Mouse (Mus musculus) midbrain, embryonic 12.5 days (tissue): Measurements from ENCODE around the gene Unc5a. TPM values are rescaled to one million over a fixed set of nuclear protein-coding genes. Genes with fewer than 3 reads are reported as not detected.

ENCODE experiments used
- ATAC-seq: fragments of 200-750 bp; cut with Nextera tagmentation; 2 replicates; pipeline ENCODE4 v1.8.0; 2017; ENCODE audit warnings: low read depth, moderate TSS enrichment, moderate library complexity; ENCODE audit not compliant: low FRiP score
- H3K27ac ChIP-seq: fragments of 300-500 bp; sonication (generic); replicated peaks from 2 replicates; pipeline ENCODE4 v1.5.1; 2016; ENCODE audit warnings: mild to moderate bottlenecking
- H3K27me3 ChIP-seq: fragments of 300-500 bp; sonication (generic); 2 replicates; pipeline ENCODE4 v1.6.1; 2016; ENCODE audit warnings: mild to moderate bottlenecking
- H3K36me3 ChIP-seq: fragments of 300-500 bp; sonication (generic); 2 replicates; pipeline ENCODE4 v1.6.1; 2016
- H3K4me1 ChIP-seq: fragments of 300-500 bp; sonication (generic); 2 replicates; pipeline ENCODE4 v1.6.1; 2016
- H3K4me2 ChIP-seq: fragments of 300-500 bp; sonication (generic); replicated peaks from 2 replicates; pipeline ENCODE4 v1.6.1; 2016; ENCODE audit warnings: mild to moderate bottlenecking, moderate library complexity
- H3K4me3 ChIP-seq: fragments of 300-500 bp; sonication (generic); 2 replicates; pipeline ENCODE4 v1.5.1; 2016; ENCODE audit warnings: mild to moderate bottlenecking
- H3K9ac ChIP-seq: fragments of 300-500 bp; sonication (generic); replicated peaks from 2 replicates; pipeline ENCODE4 v1.6.1; 2016; ENCODE audit warnings: mild to moderate bottlenecking, moderate library complexity
- H3K9me3 ChIP-seq: fragments of 300-500 bp; sonication (generic); 2 replicates; pipeline ENCODE4 v1.6.1; 2016; ENCODE audit warnings: mild to moderate bottlenecking
- WGBS: fragments of 180-500 bp; shearing (Covaris S2); methylation state at CpG from one replicate; pipeline ENCODE4 v1.1.7; 2016; 5-methylcytosine and 5-hydroxymethylcytosine counted together
- polyA plus RNA-seq: library from polyadenylated mRNA; unstranded; fragments of >200 nt; fragmentation: Nextera tagmentation; extraction: Ambion mirVana; gene quantifications from 2 replicates; pipeline ENCODE4 v1.2.1, GENCODE M21; 2016

Gene Unc5a
- polyA plus RNA-seq, 1 experiment from 2014 or later: 2.6 TPM

- Histone ChIP-seq H3K4me3 (no peak overlapping the region), H3K9ac (peak overlapping the region; percentile 31; the same call in 1 of the 2 replicates), H3K9me3 (no peaks in the 10 kb centered on the region), H3K4me1 (peaks cover 21% of the 10 kb centered on the region), H3K27ac (peak overlapping the region; percentile 27; the same call in 1 of the 2 replicates), H3K4me2 (no peak overlapping the region), H3K27me3 (peaks cover 90% of the 10 kb centered on the region), H3K36me3 (no peaks in the 10 kb centered on the region)
- ATAC-seq: no peak
- 49% methylated on average over 15 of the region's 15 CpGs for WGBS
These were observed 10.0 kb downstream of the Unc5a start for GRCm38 (mm10) chr13:54959059-54959701.

- Histone ChIP-seq H3K27me3 (peaks cover 90% of the 10 kb centered on the region), H3K27ac (0 out of 2 replicates have a peak overlapping the region, but pooled peaks have one; percentile 27), H3K9ac (no peak overlapping the region), H3K4me3 (no peak overlapping the region), H3K4me1 (peaks cover 21% of the 10 kb centered on the region), H3K4me2 (no peak overlapping the region), H3K36me3 (no peaks in the 10 kb centered on the region), H3K9me3 (no peaks in the 10 kb centered on the region)
- no peak for ATAC-seq
- 49% methylated on average over 6 of the region's 6 CpGs for WGBS
These were observed 10.6 kb downstream of the Unc5a start for GRCm38 (mm10) chr13:54959842-54960241.

GRCm38 (mm10) chr13:54960491-54960890 lies 11.3 kb downstream of the Unc5a start:
- peaks cover 21% of the 10 kb centered on the region for H3K4me1 ChIP-seq
- WGBS: 80% methylated on average over 3 of the region's 3 CpGs
- ATAC-seq: no peak
- H3K9me3 ChIP-seq: no peaks in the 10 kb centered on the region
- H3K4me2 ChIP-seq: no peak overlapping the region
- no peak overlapping the region for H3K27ac ChIP-seq
- peaks cover 90% of the 10 kb centered on the region for H3K27me3 ChIP-seq
- H3K4me3 ChIP-seq: no peak overlapping the region
- H3K9ac ChIP-seq: no peak overlapping the region
- no peaks in the 10 kb centered on the region for H3K36me3 ChIP-seq

GRCm38 (mm10) chr13:54965256-54965655 lies 16.0 kb downstream of the Unc5a start:
- Histone ChIP-seq H3K4me1 (peaks cover 27% of the 10 kb centered on the region), H3K4me3 (no peak overlapping the region), H3K36me3 (no peaks in the 10 kb centered on the region), H3K27ac (no peak overlapping the region), H3K9me3 (no peaks in the 10 kb centered on the region), H3K9ac (no peak overlapping the region), H3K27me3 (peaks cover 96% of the 10 kb centered on the region), H3K4me2 (no peak overlapping the region)
- ATAC-seq: no peak
- 88% methylated on average over 6 of the region's 6 CpGs for WGBS

- Histone ChIP-seq H3K36me3 (no peaks in the 10 kb centered on the region), H3K4me3 (no peak overlapping the region), H3K4me2 (no peak overlapping the region), H3K9me3 (no peaks in the 10 kb centered on the region), H3K9ac (0 out of 2 replicates have a peak overlapping the region, but pooled peaks have one; percentile 2), H3K27ac (peak overlapping the region; percentile 68), H3K4me1 (peaks cover 26% of the 10 kb centered on the region), H3K27me3 (peaks cover 97% of the 10 kb centered on the region)
- ATAC-seq: no peak
- WGBS: 43% methylated on average over 11 of the region's 11 CpGs
These were observed 18.3 kb downstream of the Unc5a start for GRCm38 (mm10) chr13:54967501-54967900.

GRCm38 (mm10) chr13:54968636-54969035 lies 19.4 kb downstream of the Unc5a start:
- H3K9ac ChIP-seq: no peak overlapping the region; the same call in 1 of the 2 replicates
- H3K36me3 ChIP-seq: no peaks in the 10 kb centered on the region
- no peak overlapping the region for H3K4me2 ChIP-seq
- 73% methylated on average over 5 of the region's 5 CpGs for WGBS
- no peaks in the 10 kb centered on the region for H3K9me3 ChIP-seq
- H3K4me3 ChIP-seq: no peak overlapping the region
- peaks cover 90% of the 10 kb centered on the region for H3K27me3 ChIP-seq
- no peak for ATAC-seq
- H3K27ac ChIP-seq: no peak overlapping the region
- peaks cover 21% of the 10 kb centered on the region for H3K4me1 ChIP-seq

- Histone ChIP-seq H3K4me2 (no peak overlapping the region), H3K27ac (no peak overlapping the region), H3K36me3 (no peaks in the 10 kb centered on the region), H3K9me3 (no peaks in the 10 kb centered on the region), H3K4me3 (no peak overlapping the region), H3K9ac (no peak overlapping the region), H3K4me1 (peaks cover 20% of the 10 kb centered on the region), H3K27me3 (peaks cover 82% of the 10 kb centered on the region)
- no peak for ATAC-seq
- 52% methylated on average over 9 of the region's 9 CpGs for WGBS
These were observed 20.3 kb downstream of the Unc5a start for GRCm38 (mm10) chr13:54969513-54969912.

- WGBS: 43% methylated on average over 14 of the region's 14 CpGs
- no peaks in the 10 kb centered on the region for H3K36me3 ChIP-seq
- H3K9me3 ChIP-seq: no peaks in the 10 kb centered on the region
- H3K4me3 ChIP-seq: no peak overlapping the region
- H3K4me1 ChIP-seq: peaks cover 30% of the 10 kb centered on the region
- H3K4me2 ChIP-seq: no peak overlapping the region
- H3K27me3 ChIP-seq: peaks cover 74% of the 10 kb centered on the region
- ATAC-seq: no peak
- no peak overlapping the region for H3K9ac ChIP-seq
- H3K27ac ChIP-seq: no peak overlapping the region
These were observed 21.5 kb downstream of the Unc5a start for GRCm38 (mm10) chr13:54970521-54971247.

GRCm38 (mm10) chr13:54975546-54975945 lies 26.3 kb downstream of the Unc5a start:
- H3K4me1 ChIP-seq: peaks cover 36% of the 10 kb centered on the region
- H3K9ac ChIP-seq: no peak overlapping the region

GRCm38 (mm10) chr13:54978804-54979203 lies 29.6 kb downstream of the Unc5a start:
- no peak overlapping the region for H3K27ac ChIP-seq
- peaks cover 61% of the 10 kb centered on the region for H3K27me3 ChIP-seq
- H3K9ac ChIP-seq: no peak overlapping the region
- no peaks in the 10 kb centered on the region for H3K9me3 ChIP-seq
- no peak overlapping the region for H3K4me2 ChIP-seq
- H3K4me3 ChIP-seq: no peak overlapping the region
- no peaks in the 10 kb centered on the region for H3K36me3 ChIP-seq
- no peak for ATAC-seq
- H3K4me1 ChIP-seq: peaks cover 41% of the 10 kb centered on the region
- 38% methylated on average over 8 of the region's 8 CpGs for WGBS

More at GRCm38 (mm10) chr13:54975546-54975945, 26.3 kb downstream of the Unc5a start:
- no peak overlapping the region for H3K4me2 ChIP-seq
- H3K4me3 ChIP-seq: no peak overlapping the region
- H3K27me3 ChIP-seq: peaks cover 65% of the 10 kb centered on the region
- no peak for ATAC-seq
- WGBS: 51% methylated on average over 3 of the region's 3 CpGs
- no peak overlapping the region for H3K27ac ChIP-seq
- H3K9me3 ChIP-seq: no peaks in the 10 kb centered on the region
- no peaks in the 10 kb centered on the region for H3K36me3 ChIP-seq

GRCm38 (mm10) chr13:54980957-54981356 lies 31.7 kb downstream of the Unc5a start:
- Histone ChIP-seq H3K4me1 (peaks cover 28% of the 10 kb centered on the region), H3K4me3 (no peak overlapping the region), H3K36me3 (no peaks in the 10 kb centered on the region), H3K27me3 (peaks cover 60% of the 10 kb centered on the region), H3K27ac (no peak overlapping the region), H3K9ac (no peak overlapping the region), H3K4me2 (no peak overlapping the region), H3K9me3 (no peaks in the 10 kb centered on the region)
- ATAC-seq: no peak
- WGBS: 71% methylated on average over 12 of the region's 12 CpGs

GRCm38 (mm10) chr13:54983001-54983400 lies 33.8 kb downstream of the Unc5a start:
- peaks cover 55% of the 10 kb centered on the region for H3K27me3 ChIP-seq
- H3K9ac ChIP-seq: no peak overlapping the region
- no peak overlapping the region for H3K4me3 ChIP-seq
- 89% methylated on average over 8 of the region's 8 CpGs for WGBS
- no peak overlapping the region for H3K4me2 ChIP-seq
- H3K9me3 ChIP-seq: no peaks in the 10 kb centered on the region
- H3K27ac ChIP-seq: no peak overlapping the region
- no peak for ATAC-seq
- no peaks in the 10 kb centered on the region for H3K36me3 ChIP-seq
- peaks cover 31% of the 10 kb centered on the region for H3K4me1 ChIP-seq
